Mouse (Mus musculus): ENCODE measurements around the gene Adap2. TPM values are rescaled to one million over a fixed set of nuclear protein-coding genes. Genes with fewer than 3 reads are reported as not detected.

Adap2 gene
- total RNA-seq, 2 experiments from 2014 or later, result 7.0 to 7.4 TPM

DNA sequence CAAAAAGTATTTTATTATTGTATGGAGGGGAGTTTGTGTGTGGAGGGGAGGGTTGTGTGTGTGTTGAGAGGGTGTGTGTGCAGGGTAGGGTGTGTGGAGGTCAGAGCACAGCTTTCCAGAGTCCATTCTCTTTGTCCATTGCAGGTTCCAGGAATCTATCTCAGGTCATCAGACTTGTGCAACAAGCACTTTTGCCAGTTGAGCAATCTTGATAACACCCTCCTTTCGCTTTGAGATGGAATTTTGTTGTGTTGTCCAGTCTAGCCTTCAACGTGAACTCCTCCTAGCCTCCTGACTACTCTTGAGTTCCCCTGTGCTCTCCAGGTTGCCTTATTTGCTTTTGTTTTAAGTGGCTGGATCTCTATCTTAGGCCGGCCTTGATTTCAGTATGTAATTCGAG lies 36.4 kb downstream of the Adap2 start:
- DNase-seq (ENCODE audit: extremely low spot score in 1 of 2, low spot score in 1 of 2), result no peak

DNA sequence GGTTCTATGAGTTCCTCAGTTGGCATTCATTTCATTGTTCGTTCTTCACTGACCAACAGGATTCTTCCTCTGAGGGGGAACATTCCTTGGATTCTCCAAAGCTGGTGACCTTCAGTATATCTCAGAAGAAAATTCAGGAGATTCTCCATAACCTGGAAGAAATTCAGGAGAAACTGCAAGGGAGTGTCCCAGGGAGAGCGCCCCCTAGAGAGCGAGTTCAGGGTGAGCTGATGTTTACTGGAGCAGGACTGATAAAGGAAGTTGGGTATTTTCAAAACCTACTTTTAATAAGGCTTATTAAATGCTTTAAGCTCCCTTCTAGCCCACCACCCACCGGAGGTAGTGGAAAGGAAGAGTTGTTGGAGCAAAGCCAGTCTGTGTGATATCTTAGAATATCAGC lies 39.9 kb downstream of the Adap2 start:
- no peak for DNase-seq (ENCODE audit: extremely low spot score in 1 of 2, low spot score in 1 of 2)

- no peak for DNase-seq (ENCODE audit: extremely low spot score in 1 of 2, low spot score in 1 of 2)
These were observed 42.4 kb downstream of the Adap2 start for GRCm38 (mm10) chr11:80196351-80196750.

DNA sequence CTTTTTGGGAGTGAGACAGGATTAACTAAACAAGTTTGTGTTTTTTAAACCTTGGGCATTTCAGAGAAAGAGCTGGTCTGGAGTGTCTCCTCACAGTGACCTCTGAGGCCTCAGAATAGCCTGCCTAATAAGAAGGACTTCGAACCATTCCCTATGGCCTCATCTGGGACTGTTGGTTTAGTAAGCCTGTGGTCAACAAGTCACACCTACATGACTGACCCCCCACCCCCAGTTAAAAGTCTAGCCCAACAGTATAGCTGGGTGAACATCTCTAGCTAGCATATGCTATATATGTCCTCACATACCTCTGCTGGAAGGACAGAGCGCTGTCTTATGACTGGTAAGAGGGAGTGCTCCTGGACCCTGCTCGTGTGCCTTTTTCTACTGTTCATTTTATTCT lies 45.4 kb downstream of the Adap2 start:
- DNase-seq (ENCODE audit: extremely low spot score in 1 of 2, low spot score in 1 of 2), result no peak

- no peak for DNase-seq (ENCODE audit: extremely low spot score in 1 of 2, low spot score in 1 of 2)
These were observed 45.9 kb downstream of the Adap2 start for GRCm38 (mm10) chr11:80199773-80200172.

- peak in 1 of 2 experiments; percentile 11 for DNase-seq (ENCODE audit: extremely low spot score in 1 of 2, low spot score in 1 of 2)
These were observed 46.4 kb downstream of the Adap2 start for GRCm38 (mm10) chr11:80200326-80200725.

GRCm38 (mm10) chr11:80202296-80202695 lies 48.4 kb downstream of the Adap2 start:
- no peak for DNase-seq (ENCODE audit: extremely low spot score in 1 of 2, low spot score in 1 of 2)

DNA sequence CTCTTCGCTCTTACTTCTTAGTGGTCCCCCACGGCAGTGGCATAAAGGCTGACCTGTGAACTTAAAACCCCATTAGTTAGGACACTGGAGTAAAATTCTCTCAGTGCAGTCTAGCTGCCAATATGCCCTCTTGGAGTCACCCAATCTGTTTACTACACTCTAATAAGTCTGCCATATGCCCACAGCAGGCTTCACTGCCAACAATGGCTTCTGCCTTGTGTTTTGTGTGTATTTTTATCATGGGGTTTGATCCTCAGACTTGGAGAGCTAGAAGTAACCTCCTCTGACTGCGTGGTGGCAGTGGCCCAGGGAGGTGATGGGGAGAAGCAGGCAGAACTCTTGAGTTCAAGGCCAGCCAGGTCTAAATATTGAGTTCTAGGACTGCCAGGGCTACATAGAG lies 50.1 kb downstream of the Adap2 start:
- peak in 1 of 2 experiments; percentile 16 for DNase-seq (ENCODE audit: extremely low spot score in 1 of 2, low spot score in 1 of 2)

DNA sequence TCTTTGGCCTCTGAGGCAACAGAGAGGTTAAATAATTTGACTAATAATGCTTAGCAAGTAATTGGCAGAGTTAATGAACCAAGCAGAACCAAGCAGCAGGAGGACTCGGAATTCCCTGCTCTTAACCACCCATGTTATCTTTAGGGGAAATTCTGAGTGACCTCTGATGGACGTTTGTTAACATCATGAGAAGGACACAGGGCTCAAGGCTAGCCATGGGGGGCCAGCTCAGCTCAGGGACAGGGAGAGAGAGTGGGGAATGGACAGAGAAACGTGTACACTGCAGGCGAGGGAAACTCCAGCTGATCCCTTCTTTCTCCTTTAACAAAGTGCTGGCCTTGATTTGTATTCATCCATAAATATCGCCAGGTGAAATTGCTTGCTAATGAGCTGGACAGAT lies 51.0 kb downstream of the Adap2 start:
- DNase-seq (ENCODE audit: extremely low spot score in 1 of 2, low spot score in 1 of 2), result no peak

DNA sequence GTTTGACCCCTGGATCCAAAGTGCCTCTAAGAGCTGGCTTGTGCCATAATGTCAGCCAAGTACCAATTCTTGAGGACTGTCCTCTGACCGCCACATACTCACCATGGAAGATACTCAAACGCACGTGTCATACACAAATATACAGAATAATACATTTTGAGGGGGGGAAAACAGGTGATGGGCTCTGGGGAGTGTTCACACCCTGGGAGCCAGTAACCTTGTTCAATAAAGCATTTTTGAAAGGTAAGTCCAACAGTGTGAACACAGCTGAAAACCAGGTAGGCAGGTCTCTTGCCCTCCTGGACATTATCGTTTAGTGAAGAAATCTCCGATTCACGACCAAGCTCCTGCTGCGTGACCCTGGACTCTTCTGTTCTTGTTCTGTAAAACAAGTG lies 54.6 kb downstream of the Adap2 start:
- no peak for DNase-seq (ENCODE audit: extremely low spot score in 1 of 2, low spot score in 1 of 2)

GRCm38 (mm10) chr11:80208860-80209800 lies 55.2 kb downstream of the Adap2 start, which contains the start of gene Rhot1:
TSS of gene Rhot1 (plus strand) at chr11:80209019.
- DNase-seq (ENCODE audit: extremely low spot score in 1 of 2, low spot score in 1 of 2), result peak; percentile 97 to 98

- no peak for DNase-seq (ENCODE audit: extremely low spot score in 1 of 2, low spot score in 1 of 2)
These were observed 56.4 kb downstream of the Adap2 start for GRCm38 (mm10) chr11:80210321-80210720.

DNA sequence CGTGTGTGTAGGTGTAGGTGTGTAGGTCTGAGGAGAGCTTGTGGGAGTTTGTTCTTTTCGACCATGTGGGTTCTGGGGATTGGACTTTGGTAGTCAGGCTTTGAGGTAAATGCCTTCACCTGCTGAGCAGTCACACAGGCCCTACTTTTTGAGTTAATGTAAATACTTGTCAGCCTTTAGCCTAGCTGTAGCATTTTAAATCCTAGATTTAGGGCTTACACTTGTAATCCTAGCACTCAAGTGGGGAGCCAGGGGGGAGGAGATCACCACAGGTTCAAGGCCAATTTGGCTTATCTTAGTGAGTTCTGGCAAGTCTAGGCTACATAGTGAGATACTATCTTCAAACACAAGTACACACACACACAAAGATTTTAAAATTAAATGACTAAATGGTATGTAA lies 58.4 kb downstream of the Adap2 start:
- DNase-seq (ENCODE audit: extremely low spot score in 1 of 2, low spot score in 1 of 2), result no peak

- no peak for DNase-seq (ENCODE audit: extremely low spot score in 1 of 2, low spot score in 1 of 2)
These were observed 61.4 kb downstream of the Adap2 start for GRCm38 (mm10) chr11:80215291-80215690.

- no peak for DNase-seq (ENCODE audit: extremely low spot score in 1 of 2, low spot score in 1 of 2)
These were observed 64.9 kb downstream of the Adap2 start for GRCm38 (mm10) chr11:80218657-80219293.

Other genes with a start within 250 kb of the Adap2 start
- 10 to 100 TPM; 32.3 to 36.1 TPM for gene Utp6, start 191.7 kb upstream of the Adap2 start, total RNA-seq (2021)
- 10 to 100 TPM; 33.9 to 38.1 TPM for gene Suz12, start 161.0 kb upstream of the Adap2 start, total RNA-seq (2021)
- gene Crlf3, start 73.1 kb upstream of the Adap2 start, total RNA-seq (2021), result 10 to 100 TPM; 16.7 to 22.1 TPM
- gene Atad5, start 64.7 kb upstream of the Adap2 start, total RNA-seq (2021), result 1 to 10 TPM; 3.5 to 4.1 TPM
- 10 to 100 TPM in 1 of 2 experiments, 1 to 10 TPM in 1; 9.2 to 10.8 TPM for gene Tefm, start 11.9 kb upstream of the Adap2 start, total RNA-seq (2021)
- gene Rnf135, start 29.7 kb downstream of the Adap2 start, total RNA-seq (2021), result 1 to 10 TPM; 3.5 to 3.9 TPM
- 10 to 100 TPM; 68.2 to 71.2 TPM for gene Rhot1, start 54.9 kb downstream of the Adap2 start, total RNA-seq (2021)
- 10 to 100 TPM; 27.4 to 28.3 TPM for gene Rhbdl3, start 146.8 kb downstream of the Adap2 start, total RNA-seq (2021)
- gene 5730455P16Rik, start 223.9 kb downstream of the Adap2 start, total RNA-seq (2021), result 10 to 100 TPM; 48.6 to 53.0 TPM
- gene Zfp207, start 229.2 kb downstream of the Adap2 start, total RNA-seq (2021), result 100 to 1,000 TPM; 133 to 153 TPM